Mouse (Mus musculus) lung, postnatal 14 days (tissue): ENCODE data around the gene Gm3239.
"Not testable (repeated sequence)": the region's sequence is repeated elsewhere in the genome, so short reads cannot be mapped to it uniquely, and the experiment has no call there.

ENCODE experiments used
- DNase-seq: peaks from one replicate; pipeline ENCODE4 v3.0.0; 2021

The Gm3239 gene

DNA sequence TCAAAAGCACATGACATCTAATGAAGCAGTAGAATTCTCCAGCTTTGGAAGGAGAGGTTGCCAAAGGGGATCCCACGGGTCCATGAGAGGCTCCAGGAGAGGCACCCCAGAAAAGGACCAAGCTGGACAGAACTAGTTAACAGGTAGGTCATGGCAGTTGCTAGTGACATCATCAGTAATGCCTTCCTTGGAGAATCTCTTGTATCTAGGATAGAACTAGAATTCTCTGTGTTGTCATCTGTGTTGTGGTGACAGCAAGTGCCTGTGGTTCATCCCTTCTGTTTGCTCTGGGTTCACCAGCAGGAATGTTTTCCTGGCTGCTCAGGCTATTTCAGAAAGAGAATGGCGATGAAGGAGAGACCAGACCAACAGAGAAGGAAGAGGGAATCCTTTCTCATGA lies at the start of gene Gm3239:
Gene Gm3239, plus strand, starts transcription at position 301 of the 400 bp plus-strand sequence.
- DNase-seq, result not testable (repeated sequence)

DNA sequence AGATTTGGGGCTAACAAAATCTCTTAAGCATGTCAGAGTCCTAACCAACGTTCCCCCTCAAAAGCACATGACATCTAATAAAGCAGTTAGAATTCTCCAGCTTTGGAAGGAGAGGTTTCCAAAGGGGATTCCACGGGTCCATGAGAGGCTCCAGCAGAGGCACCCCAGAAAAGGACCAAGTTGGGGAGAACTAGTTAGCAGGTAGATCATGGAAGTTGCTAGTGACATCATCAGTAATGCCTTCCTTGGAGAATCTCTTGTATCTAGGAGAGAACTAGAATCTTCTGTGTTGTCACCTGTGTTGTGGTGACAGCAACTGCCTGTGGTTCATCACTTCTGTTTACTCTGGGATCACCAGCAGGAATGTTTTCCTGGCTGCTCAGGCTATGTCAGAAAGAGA lies 31.9 kb upstream of the Gm3239 start, which contains the start of gene Gm8159:
Gene Gm8159, plus strand, starts transcription at position 301 of the 400 bp plus-strand sequence.
- DNase-seq, result not testable (repeated sequence)

DNA sequence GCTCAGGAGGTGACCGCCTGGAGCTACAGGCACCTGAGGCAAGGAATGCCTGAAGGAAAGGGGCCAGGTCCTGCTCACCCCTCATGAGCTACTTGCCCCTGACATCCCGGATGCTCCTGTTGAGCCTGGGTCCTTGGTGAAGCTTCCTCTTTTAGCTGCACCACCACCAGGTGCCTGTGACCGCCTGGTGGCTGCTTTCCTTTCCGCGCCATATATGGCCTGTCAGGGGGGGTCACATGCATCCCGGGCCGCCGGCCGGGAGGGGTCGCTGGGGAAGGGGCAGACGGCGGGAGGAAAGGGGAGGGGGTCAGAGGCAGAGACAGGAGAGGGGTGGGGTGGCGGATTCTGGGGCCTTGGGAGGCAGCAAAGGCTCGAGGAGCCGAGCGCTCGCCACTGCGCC lies 14.7 kb upstream of the Gm3239 start:
- DNase-seq, result not testable (repeated sequence)

DNA sequence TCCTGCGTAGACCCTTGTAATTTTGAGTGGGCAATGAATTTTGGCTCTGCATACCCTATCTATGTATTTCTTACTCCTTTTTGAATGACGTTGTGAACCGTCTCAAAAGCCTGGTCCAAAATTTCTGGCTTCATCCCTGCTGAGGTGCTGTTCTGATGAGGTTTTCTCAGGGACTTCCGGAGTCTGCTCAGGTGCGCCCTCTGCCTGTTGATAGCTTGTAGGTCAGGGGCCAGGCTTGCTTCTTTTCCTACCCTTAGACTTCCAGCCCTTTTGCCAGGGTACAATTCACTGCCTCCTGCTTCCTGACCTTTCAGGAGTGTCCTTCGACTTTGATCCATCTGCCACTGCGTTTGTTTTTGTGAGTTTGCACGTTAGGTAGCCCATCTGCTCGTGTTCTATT lies 13.7 kb upstream of the Gm3239 start:
- DNase-seq, result not testable (repeated sequence)

DNA sequence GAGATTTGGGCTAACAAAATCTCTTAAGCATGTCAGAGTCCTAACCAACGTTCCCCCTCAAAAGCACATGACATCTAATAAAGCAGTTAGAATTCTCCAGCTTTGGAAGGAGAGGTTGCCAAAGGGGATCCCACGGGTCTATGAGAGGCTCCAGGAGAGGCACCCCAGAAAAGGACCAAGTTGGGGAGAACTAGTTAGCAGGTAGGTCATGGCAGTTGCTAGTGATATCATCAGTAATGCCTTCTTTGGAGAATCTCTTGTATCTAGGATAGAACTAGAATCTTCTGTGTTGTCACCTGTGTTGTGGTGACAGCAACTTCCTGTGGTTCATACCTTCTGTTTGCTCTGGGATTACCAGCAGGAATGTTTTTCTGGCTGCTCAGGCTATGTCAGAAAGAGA lies 44.9 kb downstream of the Gm3239 start, which contains the start of gene Gm7876:
Gene Gm7876, plus strand, starts transcription at position 301 of the 400 bp plus-strand sequence.
- DNase-seq, result not testable (repeated sequence)
